Mouse (Mus musculus) monocyte, adult 5-6 weeks (primary cell): ENCODE measurements around the gene Elovl2. TPM values are rescaled to one million over a fixed set of nuclear protein-coding genes. Genes with fewer than 3 reads are reported as not detected.

Source experiments
- ATAC-seq: fragments of 153-309, 156-312 bp; replicated peaks from 2 replicates; pipeline ENCODE4 v1.8.0; 2017; ENCODE audit warnings: mild to moderate bottlenecking; ENCODE audit not compliant: low TSS enrichment, insufficient number of reproducible peaks, severe bottlenecking, poor library complexity, low FRiP score
- total RNA-seq: library from RNA; stranded (forward); fragments of 200-1000, 200-491, 200-594 nt; gene quantifications from 3 replicates; pipeline ENCODE4 v1.2.3, GENCODE M21; 2017

The Elovl2 gene
- total RNA-seq, 1 experiment from 2014 or later = not detected

GRCm38 (mm10) chr13:41195640-41196333 is 24.4 kb downstream of the Elovl2 start:
- no peak for ATAC-seq

- no peak for ATAC-seq
These were observed 32.3 kb downstream of the Elovl2 start for GRCm38 (mm10) chr13:41187886-41188285.

GRCm38 (mm10) chr13:41158426-41158825 is 61.8 kb downstream of the Elovl2 start:
- no peak for ATAC-seq

GRCm38 (mm10) chr13:41153146-41153545 is 67.1 kb downstream of the Elovl2 start:
- no peak for ATAC-seq

GRCm38 (mm10) chr13:41146271-41146670 is 73.9 kb downstream of the Elovl2 start:
- ATAC-seq = peak; percentile 56; the same call in 1 of the 2 replicates

GRCm38 (mm10) chr13:41145433-41145970 is 74.7 kb downstream of the Elovl2 start:
- no peak for ATAC-seq

- no peak; the same call in 1 of the 2 replicates for ATAC-seq
These were observed 85.3 kb downstream of the Elovl2 start for GRCm38 (mm10) chr13:41134901-41135300.

Other genes with a start within 250 kb of the Elovl2 start
- 101 to 135 TPM (median 117 TPM) in 3 replicates for gene Pak1ip1, start 219.4 kb downstream of the Elovl2 start, total RNA-seq
- 116 to 148 TPM (median 143 TPM) in 3 replicates for gene Tmem14c, start 204.1 kb downstream of the Elovl2 start, total RNA-seq
- 0.19 TPM in 1 of 3 replicates, not detected in the others for gene Mak, start 140.7 kb downstream of the Elovl2 start, total RNA-seq
- gene Gcm2, start 109.4 kb downstream of the Elovl2 start, total RNA-seq = not detected in 3 replicates
- gene Sycp2l, start 106.1 kb downstream of the Elovl2 start, total RNA-seq = not detected in 3 replicates
- gene Smim13, start 29.4 kb upstream of the Elovl2 start, total RNA-seq = 5.2 to 7.7 TPM (median 5.2 TPM) in 3 replicates
- gene Gm17364, start 53.6 kb upstream of the Elovl2 start, total RNA-seq = not detected in 3 replicates